Mouse (Mus musculus): Measurements from ENCODE around the gene Rhod.

Gene Rhod

GRCm38 (mm10) chr19:4450666-4451065, 11.4 kb upstream of the Rhod start:
- no peak for DNase-seq (ENCODE audit: low spot score)

- no peak for DNase-seq (ENCODE audit: low spot score)
Observed at GRCm38 (mm10) chr19:4449230-4449629, 10.0 kb upstream of the Rhod start.

GRCm38 (mm10) chr19:4447445-4447844, 8.2 kb upstream of the Rhod start:
- no peak for DNase-seq (ENCODE audit: low spot score)

GRCm38 (mm10) chr19:4446661-4447420, 7.6 kb upstream of the Rhod start:
- no peak for DNase-seq (ENCODE audit: low spot score)

- peak; percentile 64 for DNase-seq (ENCODE audit: low spot score)
Observed at GRCm38 (mm10) chr19:4442408-4442807, 3.2 kb upstream of the Rhod start.

GRCm38 (mm10) chr19:4441621-4442161, 2.5 kb upstream of the Rhod start:
- peak; percentile 19 for DNase-seq (ENCODE audit: low spot score)

- DNase-seq (ENCODE audit: low spot score): peak; percentile 54
Observed at GRCm38 (mm10) chr19:4441090-4441591, 1.9 kb upstream of the Rhod start.

GRCm38 (mm10) chr19:4440222-4440621, 990 bp upstream of the Rhod start:
- DNase-seq (ENCODE audit: low spot score): peak; percentile 57

- no peak for DNase-seq (ENCODE audit: low spot score)
Observed at GRCm38 (mm10) chr19:4438791-4439160, 456 bp downstream of the Rhod start.

- DNase-seq (ENCODE audit: low spot score): no peak
Observed at GRCm38 (mm10) chr19:4437886-4438285, 1.3 kb downstream of the Rhod start.

- no peak for DNase-seq (ENCODE audit: low spot score)
Observed at GRCm38 (mm10) chr19:4436254-4436653, 3.0 kb downstream of the Rhod start.

GRCm38 (mm10) chr19:4434999-4435398, 4.2 kb downstream of the Rhod start:
- no peak for DNase-seq (ENCODE audit: low spot score)

- no peak for DNase-seq (ENCODE audit: low spot score)
Observed at GRCm38 (mm10) chr19:4433756-4434155, 5.5 kb downstream of the Rhod start.

GRCm38 (mm10) chr19:4430091-4430620, 9.1 kb downstream of the Rhod start:
- no peak for DNase-seq (ENCODE audit: low spot score)

GRCm38 (mm10) chr19:4425610-4426366, 13.4 kb downstream of the Rhod start:
- DNase-seq (ENCODE audit: low spot score): peak; percentile 36

GRCm38 (mm10) chr19:4423021-4423420, 16.2 kb downstream of the Rhod start:
- DNase-seq (ENCODE audit: low spot score): no peak

GRCm38 (mm10) chr19:4422581-4422980, 16.7 kb downstream of the Rhod start:
- no peak for DNase-seq (ENCODE audit: low spot score)

- DNase-seq (ENCODE audit: low spot score): peak; percentile 24
Observed at GRCm38 (mm10) chr19:4420153-4420910, 18.9 kb downstream of the Rhod start.

- no peak for DNase-seq (ENCODE audit: low spot score)
Observed at GRCm38 (mm10) chr19:4419711-4420110, 19.5 kb downstream of the Rhod start.

GRCm38 (mm10) chr19:4417713-4418112, 21.5 kb downstream of the Rhod start:
- DNase-seq (ENCODE audit: low spot score): no peak

- DNase-seq (ENCODE audit: low spot score): peak; percentile 81
Observed at GRCm38 (mm10) chr19:4417183-4417582, 22.0 kb downstream of the Rhod start.

- DNase-seq (ENCODE audit: low spot score): no peak
Observed at GRCm38 (mm10) chr19:4414631-4415030, 24.6 kb downstream of the Rhod start.

Measured in lung, postnatal 25 days (tissue).